Mouse (Mus musculus): ENCODE data around the gene Cfhr1.

The Cfhr1 gene

DNA sequence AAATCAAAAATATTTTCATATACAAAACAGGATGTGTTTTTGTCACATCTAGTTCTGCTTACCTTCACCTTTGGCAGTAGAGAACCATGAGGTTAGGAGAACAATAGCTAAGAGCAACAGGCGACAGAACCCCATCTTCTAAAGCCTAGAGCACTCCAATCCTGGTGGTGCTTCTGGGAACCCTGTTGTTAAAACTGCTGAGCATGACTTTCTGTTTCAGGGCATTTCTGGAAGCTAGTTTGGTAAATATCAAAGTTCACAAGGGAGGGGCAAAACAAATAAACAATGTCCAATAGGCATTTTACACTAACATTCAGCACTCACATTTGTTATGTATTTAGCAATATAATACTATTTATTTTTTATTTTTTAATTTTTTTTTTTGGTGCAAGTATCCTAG is at the start of gene Cfhr1:
TSS of gene Cfhr1 (minus strand) at position 249 of the 400 bp plus-strand sequence.
- no peak for DNase-seq

DNA sequence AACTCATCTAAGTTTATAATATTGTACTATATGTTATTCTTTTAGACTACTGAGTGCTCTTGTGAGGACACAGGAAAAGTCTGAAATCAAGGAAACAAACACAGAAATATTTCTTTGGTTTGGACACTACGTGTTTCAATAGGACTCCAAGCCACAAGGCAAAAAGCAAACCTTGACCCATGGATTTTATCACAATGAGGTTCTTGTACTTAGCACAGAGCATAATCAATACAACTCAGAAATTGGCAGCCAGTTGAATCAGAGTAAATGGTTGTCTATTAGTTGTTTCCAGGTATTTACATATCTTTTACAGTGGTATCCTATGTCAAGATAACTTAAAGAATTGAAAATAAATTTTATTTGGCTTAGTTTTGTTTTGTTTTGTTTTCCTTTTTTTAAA is 8.8 kb downstream of the Cfhr1 start:
- DNase-seq: no peak

DNA sequence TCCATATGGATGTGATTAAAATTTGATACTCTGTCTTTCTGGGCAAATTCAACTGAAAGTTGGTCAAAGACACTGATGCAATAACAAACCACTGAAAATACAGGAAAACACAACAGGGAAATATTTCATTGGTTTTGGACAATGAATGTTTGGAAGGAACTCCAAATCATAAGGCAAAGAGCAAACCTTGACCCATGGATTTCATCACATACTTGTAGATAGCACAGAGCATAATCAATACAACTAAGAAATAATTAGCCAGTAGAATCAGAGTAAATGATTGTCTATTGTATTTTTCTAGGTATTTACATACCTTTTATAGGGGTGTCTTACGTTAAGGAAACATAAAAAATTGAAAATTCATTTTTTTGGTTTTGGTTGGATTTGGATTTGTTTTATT is 11.5 kb downstream of the Cfhr1 start:
- no peak for DNase-seq

DNA sequence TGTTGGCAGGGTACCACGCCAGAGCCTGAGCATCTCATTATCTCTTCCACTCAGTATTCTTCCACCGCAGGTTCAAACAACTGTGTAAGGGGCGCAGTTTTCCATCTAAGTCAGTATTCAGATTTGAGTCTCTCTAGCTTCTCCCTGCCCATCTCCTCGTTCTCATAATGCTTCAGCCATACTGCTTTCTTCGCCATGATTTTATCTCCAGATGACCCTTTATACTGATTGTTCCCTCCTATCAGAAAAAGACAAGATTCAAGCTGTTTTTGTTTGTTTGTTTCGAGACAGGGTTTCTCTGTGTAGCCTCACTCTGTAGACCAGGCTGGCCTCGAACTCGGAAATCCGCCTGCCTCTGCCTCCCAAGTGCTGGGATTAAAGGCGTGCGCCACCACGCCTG is 45.5 kb downstream of the Cfhr1 start:
- no peak for DNase-seq

- DNase-seq: no peak
These were observed 58.8 kb downstream of the Cfhr1 start, which contains the start of gene F13b for GRCm38 (mm10) chr1:139501258-139501752. F13b (plus strand) TSS chr1:139501702.

- DNase-seq: no peak
These were observed 60.3 kb downstream of the Cfhr1 start for GRCm38 (mm10) chr1:139499751-139500150.
